Mouse (Mus musculus) hindlimb bud, embryonic 11.5 days (tissue): ENCODE results near the gene Vstm4.

Source experiments
- DNase-seq: peaks from one replicate; pipeline ENCODE4 v3.0.0-alpha.2; 2012; ENCODE audit warnings: low read depth, low spot score; ENCODE audit errors: extremely low spot score

Gene Vstm4

DNA sequence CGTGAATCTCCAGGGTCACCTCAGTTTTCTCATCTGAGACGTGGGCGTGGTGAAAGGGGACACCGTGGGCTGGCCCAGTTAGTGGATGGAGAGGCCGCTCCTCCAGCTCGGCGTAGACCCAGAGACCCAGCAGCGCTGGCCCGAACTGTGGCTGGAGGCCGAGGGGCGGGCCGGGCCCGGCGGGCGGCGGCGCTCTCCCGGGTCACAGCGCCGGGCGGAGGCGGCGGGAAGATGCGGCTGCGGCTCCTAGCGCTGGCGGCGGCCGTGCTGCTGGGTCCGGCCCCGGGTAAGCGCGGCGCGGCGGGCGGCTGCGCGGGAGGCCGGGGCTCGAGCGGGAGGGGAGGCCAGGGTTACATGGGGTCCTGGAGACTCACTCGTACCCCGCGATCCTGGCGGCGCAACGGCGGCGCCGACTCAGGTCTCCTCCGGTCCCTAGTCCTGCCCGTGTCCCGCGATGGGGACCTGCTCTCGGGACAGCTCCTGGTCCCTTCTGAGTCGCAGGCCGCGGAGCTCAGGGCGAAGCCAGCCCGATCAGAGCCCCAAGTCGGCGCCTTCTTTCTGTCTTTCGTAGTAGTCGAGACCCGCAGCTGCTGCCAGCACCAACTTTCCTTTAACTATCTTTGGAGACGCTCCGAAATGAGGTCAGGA, at the start of gene Vstm4:
Vstm4 (plus strand) TSS at position 76 of the 648 bp plus-strand sequence.
- DNase-seq, result no peak

DNA sequence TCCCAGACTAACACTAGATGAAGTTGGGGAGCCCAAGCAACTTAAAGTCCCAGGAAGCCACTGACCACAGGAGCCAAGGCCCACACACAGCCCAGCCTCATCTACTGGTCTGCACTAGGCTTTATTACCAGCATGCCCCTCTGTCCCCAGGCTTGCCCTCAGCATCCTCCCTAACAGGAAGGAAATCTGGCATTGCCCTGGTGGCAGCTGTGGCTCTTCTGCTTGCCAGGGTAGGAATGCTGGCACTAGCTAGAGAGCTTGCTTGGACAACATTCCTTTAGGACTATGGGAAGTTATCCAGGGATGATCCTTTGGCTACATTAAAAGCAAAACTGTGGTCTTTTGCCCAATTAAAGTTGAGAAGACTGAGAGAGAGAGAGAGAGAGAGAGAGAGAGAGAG, 46.4 kb upstream of the Vstm4 start:
- DNase-seq, result no peak

DNA sequence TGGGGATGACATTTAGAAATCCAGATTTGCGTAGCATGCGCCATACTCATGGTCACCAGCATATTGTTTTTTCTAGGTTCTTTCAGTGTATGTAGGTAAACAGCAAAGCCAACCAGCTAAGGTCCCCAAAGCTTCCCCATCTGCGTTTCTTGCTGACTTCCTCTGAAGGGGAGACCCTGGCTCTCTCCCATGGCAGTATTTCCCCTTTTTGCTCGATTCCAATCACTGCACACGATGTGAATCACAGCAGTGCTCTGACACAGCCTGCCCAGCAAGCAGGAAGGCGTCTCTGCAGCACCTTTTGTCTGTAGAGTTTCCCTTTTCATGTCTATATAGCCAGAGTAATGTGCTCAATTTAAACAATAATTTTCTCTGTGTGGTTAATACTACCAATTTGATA, 44.1 kb upstream of the Vstm4 start:
- DNase-seq, result no peak

DNA sequence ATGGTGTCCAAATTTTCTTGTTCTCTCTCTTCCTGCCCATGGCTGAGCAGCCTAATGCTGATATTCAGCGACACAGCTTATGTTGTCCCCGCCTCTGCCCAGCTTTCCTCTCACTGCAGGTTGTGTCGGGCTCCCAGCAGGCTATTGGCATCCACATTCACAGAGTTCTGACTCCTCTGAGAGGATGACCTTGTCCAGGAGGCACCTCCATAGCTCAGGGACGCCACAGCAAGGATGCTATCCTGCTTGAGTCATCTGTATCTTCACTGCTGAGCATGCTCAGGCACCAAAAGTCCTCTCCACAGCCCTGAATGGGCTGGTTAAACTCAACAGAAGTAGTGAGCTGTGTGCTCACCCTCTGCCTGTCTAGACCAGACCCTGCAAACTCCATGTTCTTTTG, 41.6 kb upstream of the Vstm4 start:
- no peak for DNase-seq

DNA sequence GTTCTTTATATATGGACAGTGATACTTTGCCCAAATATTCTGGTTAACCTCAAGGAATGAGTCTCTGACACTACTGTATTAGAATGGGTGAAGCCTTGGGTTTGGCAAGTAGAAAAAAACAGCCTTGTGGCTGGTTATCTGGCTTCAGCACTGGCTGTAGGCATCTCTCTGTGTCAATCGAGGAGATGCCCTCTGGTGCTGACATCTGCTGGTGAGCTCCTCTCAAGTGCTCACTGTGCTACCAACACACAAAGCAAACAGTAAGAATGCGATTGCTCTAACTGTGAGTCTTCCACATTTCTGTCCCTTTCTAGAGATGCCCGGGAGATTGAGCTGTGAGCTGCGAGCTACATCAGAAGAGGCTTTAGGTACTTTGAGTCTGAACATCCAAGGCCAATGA, 40.0 kb upstream of the Vstm4 start:
- no peak for DNase-seq

DNA sequence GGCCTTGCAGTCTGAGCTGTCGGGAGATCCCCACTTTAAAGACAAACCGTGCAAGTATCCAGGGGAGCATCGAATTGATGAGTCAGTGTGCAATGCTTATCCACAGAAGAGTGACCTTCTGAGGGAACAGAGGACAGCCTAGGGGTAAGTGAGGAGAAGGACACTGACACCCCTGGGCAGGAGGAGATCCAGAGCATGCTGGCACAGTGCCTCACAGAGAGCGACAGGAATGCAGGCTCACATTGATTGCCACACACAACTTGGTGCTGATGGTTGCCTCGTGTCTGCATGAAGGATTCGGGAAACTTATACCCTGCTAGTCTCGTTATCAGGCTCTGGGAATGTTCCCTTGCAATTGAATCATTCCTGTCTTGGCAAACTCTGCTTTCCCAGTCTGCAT, 39.3 kb upstream of the Vstm4 start:
- no peak for DNase-seq

DNA sequence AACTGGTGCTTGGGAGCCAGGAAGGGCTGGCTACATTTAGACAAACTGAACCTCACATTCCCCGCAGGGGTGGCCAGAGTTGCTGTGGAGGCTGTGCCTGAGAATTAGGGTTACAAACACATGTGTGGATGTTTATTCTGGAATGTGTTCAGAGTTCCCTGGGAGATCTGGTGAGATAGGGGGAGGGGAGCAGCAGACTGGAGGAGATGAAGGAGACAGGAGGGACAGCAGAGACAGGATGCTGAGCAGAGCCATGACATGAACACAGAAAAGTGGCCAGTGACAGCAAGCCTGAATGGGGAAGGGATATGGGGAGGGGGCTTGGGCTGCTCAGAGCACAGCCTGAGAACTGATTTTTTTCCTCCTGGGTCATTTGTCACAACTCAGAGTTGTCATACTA, 37.3 kb upstream of the Vstm4 start:
- DNase-seq, result no peak

DNA sequence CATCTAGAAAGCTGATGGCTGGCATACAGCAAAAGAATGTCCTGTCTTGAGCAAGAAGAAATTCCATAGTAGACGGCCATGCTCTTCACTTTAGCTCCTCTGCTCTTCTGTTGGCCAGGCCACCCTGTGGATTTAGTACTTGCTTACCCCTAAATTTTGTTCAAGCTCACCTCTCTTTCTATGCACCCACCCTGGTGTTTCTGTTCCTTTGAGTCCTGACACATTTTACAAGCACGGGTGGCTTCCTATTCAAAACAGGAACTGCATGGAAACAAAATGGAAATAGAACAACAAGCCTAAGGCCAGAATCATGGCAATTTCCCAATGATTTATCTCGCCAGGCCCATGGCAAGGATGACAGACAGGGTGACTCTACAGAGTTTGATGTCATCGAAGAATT, 33.7 kb upstream of the Vstm4 start:
- no peak for DNase-seq

DNA sequence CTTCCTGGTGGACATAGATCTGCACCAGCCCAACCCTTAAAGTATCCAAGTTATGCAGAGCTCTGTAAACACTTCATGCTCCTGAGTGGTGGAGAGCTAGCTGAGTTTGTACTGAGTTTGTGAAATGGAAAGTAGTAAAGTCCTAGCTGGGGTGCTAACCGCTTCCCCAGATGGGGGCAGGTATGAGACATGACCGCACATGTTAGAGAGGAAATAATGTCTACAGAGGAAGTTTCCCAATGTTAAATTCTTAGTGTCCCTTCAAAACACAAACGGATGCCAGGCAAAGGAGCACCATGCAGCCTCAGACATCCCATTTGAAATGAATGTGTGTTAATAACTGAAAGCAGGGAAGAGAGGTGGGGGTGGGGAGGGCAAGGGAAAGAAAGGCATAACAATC, 32.7 kb upstream of the Vstm4 start:
- DNase-seq, result no peak

DNA sequence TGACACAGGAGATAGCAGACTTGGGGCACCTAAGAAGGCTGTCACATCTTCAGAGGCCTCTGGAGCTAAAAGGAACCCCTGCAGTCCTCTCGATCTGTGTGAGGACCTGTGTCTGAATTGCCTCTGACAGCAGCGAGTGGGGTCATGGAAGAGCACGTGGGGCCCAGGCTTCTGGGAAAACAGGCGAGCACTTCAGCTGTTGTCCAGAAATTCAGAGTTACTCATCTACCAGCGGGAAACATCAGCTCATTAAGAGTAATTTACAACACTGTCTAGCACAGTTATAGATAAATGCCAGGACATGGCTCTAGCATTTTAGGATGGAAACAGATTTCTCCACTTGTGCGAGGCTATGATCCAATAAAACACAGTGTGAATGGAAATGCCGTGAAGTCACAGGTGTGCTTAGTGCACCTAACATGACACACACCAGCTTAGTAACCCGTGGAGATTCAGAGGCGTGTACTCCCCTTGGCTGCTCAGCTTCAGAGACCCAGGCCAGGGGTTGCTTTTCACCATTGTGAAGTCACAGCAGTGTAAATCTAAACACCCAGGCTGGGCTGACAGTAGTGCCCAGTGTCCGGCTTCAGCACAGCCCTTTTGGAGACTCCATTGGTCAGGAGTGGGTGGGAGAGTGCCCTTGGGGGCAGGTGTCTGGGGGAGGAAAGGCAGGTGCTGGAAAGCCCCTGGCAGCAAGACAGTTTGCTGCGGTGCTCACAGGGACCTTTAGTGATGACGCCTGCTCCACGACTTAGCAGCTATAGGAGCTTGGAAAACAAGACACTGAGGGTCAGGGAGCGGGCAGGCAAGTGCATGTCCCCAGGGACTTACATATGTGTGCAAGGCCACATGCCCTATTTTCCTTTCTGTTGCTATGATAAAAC, 32.0 kb upstream of the Vstm4 start:
- no peak for DNase-seq

DNA sequence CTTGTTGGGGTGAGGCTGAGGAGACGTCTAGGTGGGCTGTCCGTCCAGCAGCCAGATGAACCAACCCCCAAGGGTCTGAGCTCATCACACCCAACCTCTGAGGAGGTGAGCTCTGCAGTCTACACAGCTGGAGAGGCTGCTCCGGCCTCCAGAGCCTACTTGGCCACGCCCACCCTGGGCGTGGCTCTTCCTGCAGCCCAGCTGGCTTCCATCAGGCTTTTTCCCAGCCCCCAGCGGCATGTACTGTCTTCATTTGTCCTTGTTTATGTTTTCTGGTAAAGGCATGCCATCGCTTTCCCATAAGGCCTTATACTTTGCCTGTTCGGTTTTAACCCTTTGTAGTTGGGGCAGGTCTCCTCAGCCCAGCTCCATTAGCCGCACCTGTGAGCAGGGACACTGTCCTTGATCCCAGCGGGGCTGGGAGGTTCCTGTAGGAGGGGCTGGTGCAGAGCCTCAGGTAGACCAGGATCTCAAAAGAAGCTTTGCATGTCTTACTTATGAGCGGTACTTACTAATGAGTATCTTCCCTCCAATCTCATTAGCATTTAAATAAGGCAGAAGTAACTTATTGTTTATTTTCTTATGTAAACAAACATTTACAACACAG, 31.0 kb upstream of the Vstm4 start:
- DNase-seq, result peak; percentile 52

DNA sequence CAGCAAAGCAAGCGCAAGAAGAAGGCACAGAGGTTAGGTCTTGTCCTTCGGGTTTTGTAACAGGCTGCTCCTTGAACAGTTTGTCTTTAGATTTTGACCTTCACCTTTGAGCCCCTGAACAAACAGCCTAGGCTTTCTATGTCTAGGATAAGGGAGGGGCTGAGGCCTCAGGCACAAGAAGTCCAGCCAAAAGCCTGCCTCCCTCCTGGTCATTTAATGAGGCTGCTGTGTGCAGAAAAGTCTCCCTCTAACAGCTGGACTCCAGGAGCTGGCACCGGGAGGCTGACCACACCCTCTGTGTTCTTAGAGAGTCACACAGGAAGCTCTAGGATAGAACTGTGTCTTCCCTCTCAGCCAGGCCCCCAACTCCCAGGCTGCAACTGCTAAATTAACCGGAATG, 29.4 kb upstream of the Vstm4 start:
- no peak for DNase-seq

DNA sequence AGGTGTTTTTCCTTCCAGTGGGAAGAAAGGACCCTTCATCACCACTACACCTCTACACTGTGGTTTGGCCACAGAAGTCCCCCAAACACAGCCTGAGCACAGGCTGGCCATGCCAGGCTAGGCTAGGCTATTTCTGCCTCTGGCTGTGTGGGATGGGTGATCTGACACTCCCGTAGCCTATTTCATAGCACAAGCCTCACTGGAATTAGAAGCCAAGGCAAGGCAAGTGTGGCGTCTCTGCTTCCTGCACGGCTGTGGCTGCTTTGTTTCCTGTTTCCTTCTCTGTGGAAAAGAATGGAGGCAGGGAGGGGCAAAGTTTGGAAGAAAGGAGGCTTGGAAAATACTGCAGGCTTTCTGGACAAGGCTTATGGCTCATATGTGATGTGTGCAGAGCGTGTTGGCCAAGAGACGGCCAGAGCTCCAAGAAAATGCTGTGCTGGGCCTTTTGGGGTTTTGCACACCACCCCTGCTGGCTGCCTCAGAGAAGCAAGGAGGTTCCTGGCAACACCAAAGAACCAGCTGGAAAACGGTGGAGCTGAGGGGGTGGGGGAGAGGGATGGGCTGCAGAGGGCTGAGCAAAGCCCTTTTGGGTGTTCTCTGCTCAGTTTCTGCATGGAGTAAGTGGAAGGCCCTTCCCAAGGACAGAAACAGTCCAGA, 28.4 kb upstream of the Vstm4 start:
- DNase-seq, result no peak

DNA sequence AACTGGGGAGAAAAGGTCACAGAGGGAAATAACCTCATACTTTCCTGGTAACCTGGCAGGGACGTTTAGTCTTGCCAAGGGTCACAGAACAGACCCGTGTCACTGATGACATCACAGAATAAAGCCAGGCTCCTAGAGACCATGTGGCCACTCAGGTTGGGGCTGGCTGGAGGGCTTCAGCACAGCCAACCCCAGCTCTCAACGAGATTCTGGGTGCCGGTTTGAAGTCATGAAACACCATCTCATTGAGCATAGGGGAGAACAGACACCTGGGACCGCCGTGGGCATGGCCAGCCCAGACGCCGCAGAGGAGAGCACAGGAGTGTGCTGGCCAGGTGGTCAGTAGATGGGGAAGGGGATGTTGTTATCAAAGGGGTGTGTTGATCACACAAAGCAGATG, 22.7 kb upstream of the Vstm4 start, which contains the start of gene Fam170b:
Fam170b (plus strand) TSS at position 116 of the 400 bp plus-strand sequence.
- no peak for DNase-seq

DNA sequence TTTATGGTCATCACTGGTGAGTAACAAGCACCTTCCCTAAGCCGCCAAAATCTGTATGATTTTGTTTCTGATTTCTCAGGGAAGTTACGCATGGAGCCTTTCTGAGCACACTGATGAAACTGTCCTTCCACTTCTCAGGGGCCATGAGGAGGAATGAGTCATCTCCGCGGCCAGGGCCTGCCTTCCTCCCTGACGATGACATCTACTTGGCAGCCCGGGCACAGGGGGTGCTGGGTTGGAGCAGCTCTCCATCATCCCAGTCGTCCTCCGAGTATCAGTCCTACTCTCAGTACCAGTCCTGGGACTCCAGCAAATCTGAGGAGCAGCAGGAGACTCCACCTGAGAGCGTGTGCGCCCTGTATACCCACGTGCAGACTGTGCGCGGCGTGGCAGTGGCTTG, 21.4 kb upstream of the Vstm4 start:
- no peak for DNase-seq

DNA sequence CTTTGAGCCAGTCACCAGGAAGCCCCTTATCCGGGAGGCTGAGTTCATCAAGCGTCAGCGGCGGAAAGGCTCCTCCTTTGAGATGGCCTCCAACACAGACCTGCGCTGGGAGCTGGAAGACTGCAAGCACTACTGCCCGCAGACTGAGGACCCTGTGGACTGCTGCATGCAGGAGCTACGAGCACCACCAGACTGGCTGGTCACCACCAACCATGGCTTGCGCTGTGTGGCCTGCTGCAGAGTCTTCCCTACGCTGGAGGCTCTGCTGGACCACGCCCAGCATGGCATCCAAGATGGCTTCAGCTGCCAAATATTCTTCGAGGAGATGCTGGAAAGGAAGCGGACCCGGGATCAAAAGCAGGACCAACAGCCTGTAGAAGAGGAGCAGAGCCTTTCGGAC, 21.0 kb upstream of the Vstm4 start:
- DNase-seq, result no peak

DNA sequence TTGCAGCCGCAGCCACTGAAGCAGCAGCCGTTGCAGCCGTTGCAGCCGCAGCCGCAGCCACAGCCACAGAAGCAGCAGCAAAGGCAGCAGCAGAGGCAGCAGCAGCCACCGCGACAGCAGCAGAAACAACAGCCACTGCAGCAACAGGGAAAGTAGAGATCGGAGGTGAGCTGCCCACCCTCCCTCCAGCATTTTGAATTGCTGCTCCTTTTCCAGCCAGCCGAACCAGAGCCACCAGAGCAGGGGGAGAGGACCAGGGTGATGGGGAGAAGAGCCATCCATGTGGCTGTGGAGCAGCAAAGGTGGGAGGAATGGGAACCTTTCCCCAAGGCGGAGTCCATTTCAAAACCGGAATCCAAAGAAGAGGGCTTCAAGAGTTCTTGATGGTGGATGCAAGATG, 20.4 kb upstream of the Vstm4 start:
- no peak for DNase-seq

DNA sequence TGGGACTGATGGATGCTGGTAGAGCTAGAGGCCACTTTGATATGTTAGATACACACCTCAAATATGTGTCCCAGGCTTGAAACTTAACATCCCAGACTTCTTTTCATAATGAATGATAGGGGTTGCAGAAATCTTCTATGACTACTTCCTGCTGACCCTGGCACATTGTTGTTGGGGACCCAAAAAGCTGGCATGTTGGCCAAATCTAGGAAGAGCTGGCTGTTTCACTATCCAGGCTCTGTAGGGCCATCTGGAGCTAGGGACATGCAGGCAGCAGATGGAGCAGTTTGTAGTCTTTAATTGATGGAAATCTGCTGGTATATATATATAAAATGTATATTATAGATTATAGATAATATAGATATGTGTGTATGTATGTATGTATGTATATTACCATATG, 14.5 kb upstream of the Vstm4 start:
- no peak for DNase-seq

DNA sequence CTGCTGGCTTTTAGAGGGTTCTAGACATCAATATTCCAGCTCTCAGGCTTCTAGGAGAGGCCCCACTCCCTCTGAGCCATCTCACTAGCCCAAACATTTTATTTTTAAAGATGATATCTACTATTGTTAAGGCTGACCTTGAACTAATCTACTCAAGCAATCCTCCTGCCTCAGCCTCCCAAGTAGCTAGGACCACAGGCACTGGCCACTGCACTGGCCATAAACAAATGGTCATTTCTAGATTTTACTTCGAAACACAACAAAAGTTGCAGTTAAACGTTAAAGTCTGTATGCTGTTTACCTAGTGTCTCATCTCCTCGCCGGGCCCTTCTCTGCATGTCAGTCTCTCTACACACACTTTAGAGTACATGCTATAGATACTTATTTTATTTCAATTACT, 2.5 kb upstream of the Vstm4 start:
- no peak for DNase-seq

DNA sequence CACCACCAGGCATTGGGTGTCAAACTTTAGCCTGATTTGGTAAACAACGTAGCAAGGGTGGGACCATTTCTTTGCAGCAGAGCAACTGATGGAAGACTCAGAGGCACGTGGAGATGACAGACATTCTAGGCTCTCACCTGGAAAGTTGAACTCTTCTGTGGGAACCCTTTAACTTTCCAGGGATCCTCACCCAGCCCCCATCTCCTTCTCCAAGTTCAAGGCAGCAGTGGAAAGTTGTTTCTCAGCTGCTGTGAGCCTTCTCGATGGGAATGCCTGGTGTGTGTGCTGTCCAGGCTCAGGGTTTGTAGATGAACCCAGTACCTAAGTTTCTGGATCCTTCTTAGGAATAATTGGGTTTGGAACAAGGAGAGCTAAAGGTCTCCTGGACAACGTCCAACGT, 310 bp upstream of the Vstm4 start:
- DNase-seq, result no peak

DNA sequence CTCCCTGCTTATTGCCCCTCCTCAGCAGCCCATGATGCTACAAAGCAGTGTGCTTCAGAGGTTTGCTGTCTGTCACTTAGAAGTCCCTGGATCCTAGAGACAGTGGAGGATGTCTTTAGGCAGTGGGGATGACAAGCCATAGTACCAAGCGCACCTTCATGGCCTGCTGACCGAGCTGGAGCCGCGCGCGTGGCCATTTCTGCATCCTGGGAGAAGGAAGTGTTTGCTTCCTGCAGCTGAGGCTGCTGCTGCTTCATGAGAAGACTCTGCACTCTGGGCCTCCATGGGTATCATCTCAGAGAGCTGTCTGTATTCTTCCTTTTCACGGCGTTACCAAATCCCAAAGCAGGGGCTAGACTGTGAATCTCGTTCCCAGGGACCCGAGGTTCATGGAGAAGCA, 1.8 kb downstream of the Vstm4 start:
- no peak for DNase-seq
